In the genomic region with DNA sequence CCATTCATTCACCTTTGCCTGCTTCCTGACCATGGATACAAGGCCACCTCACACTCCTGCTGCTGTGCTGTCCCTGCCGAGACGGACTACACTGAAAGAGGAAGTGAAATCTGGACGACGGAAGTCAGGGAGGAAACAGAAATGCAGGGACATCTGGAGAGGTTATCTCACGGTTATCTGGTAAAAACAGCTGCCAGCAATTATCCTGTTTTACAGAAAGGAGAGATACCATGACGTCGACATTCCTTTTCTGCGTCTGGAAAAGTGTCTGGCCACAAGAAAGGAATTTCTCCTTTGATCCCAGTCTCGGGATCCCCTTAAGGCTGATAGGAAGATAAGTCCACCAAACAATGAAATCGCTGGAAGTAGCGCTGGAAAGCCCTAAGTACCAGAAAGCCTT, we compare ENCODE assay signal across 15 mouse cellular contexts. TPM values are rescaled to one million over a fixed set of nuclear protein-coding genes. Genes with fewer than 3 reads are reported as not detected.
DNase-seq lines count a peak whose midpoint lies in the region; ATAC-seq and TF ChIP-seq lines count a peak whose summit lies in the region.
"Had no signal": no experiment of that assay in that cellular context is flagged by ENCODE, and none has a peak within 500 bp of the region (broad histone marks: within the 10 kb centered on the region; RNA-seq: fewer than 3 reads in every experiment).

No protein-coding gene starts in this region.

- intact Hi-C loops in gastrocnemius, adult 2 months (cut with DNase I), result no loop called here

- H3K9ac ChIP-seq in embryonic facial prominence, embryonic 14.5 days (ENCODE audit: low read depth, low read length), result no peak overlapping the region
- no peak overlapping the region for H3K9ac ChIP-seq in forebrain, embryonic 13.5 days
- H3K9ac ChIP-seq: liver, embryonic 14.5 days had no signal

- no peaks in the 10 kb centered on the region for H3K27me3 ChIP-seq in embryonic facial prominence, embryonic 14.5 days (replicated peaks; ENCODE audit: control insufficient read depth, insufficient read depth, low read length)
- H3K27me3 ChIP-seq in forebrain, embryonic 13.5 days, result no peaks in the 10 kb centered on the region

- no peak overlapping the region for H3K27ac ChIP-seq in gastrocnemius, adult 2 months
- H3K27ac ChIP-seq in embryonic facial prominence, embryonic 14.5 days (replicated peaks; ENCODE audit: low read depth, low read length), result no peak overlapping the region
- H3K27ac ChIP-seq in forebrain, embryonic 13.5 days, result no peak overlapping the region
- H3K27ac ChIP-seq: liver, embryonic 14.5 days had no signal

- H3K4me2 ChIP-seq in embryonic facial prominence, embryonic 14.5 days (ENCODE audit: low read depth, low read length), result no peak overlapping the region
- H3K4me2 ChIP-seq in forebrain, embryonic 13.5 days, result no peak overlapping the region

- no peaks in the 10 kb centered on the region for H3K4me1 ChIP-seq in embryonic facial prominence, embryonic 14.5 days (ENCODE audit: control insufficient read depth, insufficient read depth, low read length)
- 0 out of 2 replicates have a peak, but pooled peaks cover 3% of the 10 kb centered on the region for H3K4me1 ChIP-seq in forebrain, embryonic 13.5 days

- no peaks in the 10 kb centered on the region for H3K36me3 ChIP-seq in embryonic facial prominence, embryonic 14.5 days (ENCODE audit: control insufficient read depth, insufficient read depth, low read length)
- no peaks in the 10 kb centered on the region for H3K36me3 ChIP-seq in forebrain, embryonic 13.5 days (ENCODE audit: poor library complexity, severe bottlenecking)

- H3K9me3 ChIP-seq in embryonic facial prominence, embryonic 14.5 days (ENCODE audit: control insufficient read depth, low read length), result 0 out of 2 replicates have a peak, but pooled peaks cover 8% of the 10 kb centered on the region
- no peaks in the 10 kb centered on the region for H3K9me3 ChIP-seq in forebrain, embryonic 13.5 days (replicated peaks)

- ATAC-seq in embryonic facial prominence, embryonic 14.5 days (ENCODE audit: low read depth), result no peak
- no peak for ATAC-seq in forebrain, embryonic 13.5 days
- ATAC-seq: forebrain, embryonic 14.5 days had no signal

- H3K4me3 ChIP-seq in gastrocnemius, adult 2 months, result peak overlapping the region; percentile 29; the same call in 1 of the 2 replicates
- H3K4me3 ChIP-seq in embryonic facial prominence, embryonic 14.5 days (ENCODE audit: low read depth, low read length), result no peak overlapping the region
- no peak overlapping the region for H3K4me3 ChIP-seq in forebrain, embryonic 13.5 days

- TF ChIP-seq CTCF in gastrocnemius, adult 2 months (IDR thresholded peaks at IDR 0.05), result no peak

- WGBS in embryonic facial prominence, embryonic 14.5 days, result 13% methylated on average over 11 of the region's 11 CpGs
- 72% methylated on average over 11 of the region's 11 CpGs for WGBS in forebrain, embryonic 13.5 days

- DNase-seq in gastrocnemius, adult 2 months, result no peak
- no peak for DNase-seq in gastrocnemius, adult 18-20 months (ENCODE audit: low spot score)
- peak; percentile 46 for DNase-seq in lung, postnatal 36 days
- DNase-seq in lung, adult 18-20 months, result no peak
- peak; percentile 36 for DNase-seq in embryonic facial prominence, embryonic 14.5 days (ENCODE audit: low spot score)
- peak; percentile 55 for DNase-seq in mesoderm, embryonic 11.5 days (ENCODE audit: low read depth, low spot score)
- DNase-seq in cerebellum, postnatal 4 days (ENCODE audit: low spot score in 2 of 2), result no peak
- DNase-seq: adrenal gland, postnatal 10 days; cerebellum, postnatal 25 days; layer of hippocampus, adult 9-11 months; right cerebral cortex, adult 18-20 months had no signal

RNA-seq across cellular contexts. Expression of gene Gm19935, which starts 5.2 kb away (rescaled TPM):
- total RNA-seq in gastrocnemius, adult 2 months (2021), result not detected
- not detected for total RNA-seq in gastrocnemius, adult 18-20 months (2021)
- 1.8 TPM in 1 of 2 replicates, not detected in the other for polyA plus RNA-seq in embryonic facial prominence, embryonic 14.5 days (2014; fragmentation: Nextera tagmentation; extraction: Ambion mirVana)
- polyA plus RNA-seq in forebrain, embryonic 13.5 days (2015; fragmentation: Nextera tagmentation; extraction: Ambion mirVana), result 0.43 TPM in 1 of 2 replicates, not detected in the other
- total RNA-seq: adrenal gland, postnatal 10 days; heart, postnatal 36 days had no signal
- polyA plus RNA-seq: liver, embryonic 14.5 days had no signal

RNA-seq across cellular contexts. Expression of gene Chd9, which starts 5.7 kb away (rescaled TPM):
- total RNA-seq in gastrocnemius, adult 2 months (2021), result 10 to 100 TPM; 47.2 to 49.5 TPM
- 10 to 100 TPM; 28.7 to 53.9 TPM for total RNA-seq in gastrocnemius, adult 18-20 months (2021)
- 114 and 123 TPM in 2 replicates for polyA plus RNA-seq in embryonic facial prominence, embryonic 14.5 days (2014; fragmentation: Nextera tagmentation; extraction: Ambion mirVana)
- 77.0 and 85.2 TPM in 2 replicates for polyA plus RNA-seq in forebrain, embryonic 13.5 days (2015; fragmentation: Nextera tagmentation; extraction: Ambion mirVana)

Comparison
In these comparisons a context has a peak if more than half of its experiments do, and no peak if none do; other contexts are left out.
1. DNase-seq: peak in lung, postnatal 36 days (single experiment), embryonic facial prominence, embryonic 14.5 days (single experiment) and mesoderm, embryonic 11.5 days (single experiment); none in gastrocnemius, adult 2 months (single experiment), gastrocnemius, adult 18-20 months (single experiment), lung, adult 18-20 months (0 of 2) and cerebellum, postnatal 4 days (0 of 2).